Mouse (Mus musculus): Measurements from ENCODE around the gene Snx11.

DNA sequence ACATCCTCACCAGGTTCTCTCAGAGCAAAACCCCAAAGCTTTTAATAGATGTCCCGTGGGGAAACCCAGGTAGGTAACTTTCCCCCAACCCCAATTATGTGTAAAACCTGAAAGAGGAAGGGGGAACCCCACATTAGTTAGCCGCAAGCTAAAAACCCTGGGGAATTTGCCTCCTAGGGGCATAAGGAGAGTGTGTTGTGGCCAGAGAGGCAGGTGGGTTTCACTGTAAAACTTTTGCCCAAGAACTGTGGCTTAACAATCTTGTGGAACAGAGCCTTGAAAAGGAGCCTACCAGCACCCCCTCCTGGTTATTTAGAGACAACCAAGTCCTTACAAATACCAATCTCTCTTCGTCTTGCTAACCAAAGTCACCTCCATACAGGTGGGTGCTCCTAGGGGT is 2.8 kb downstream of the Snx11 start:
- no peak for TF ChIP-seq E2F4 (IDR thresholded peaks at IDR 0.05; ENCODE audit: insufficient read depth)
- TF ChIP-seq POLR2A (IDR thresholded peaks at IDR 0.05; ENCODE audit: insufficient read length, low read depth), result no peak
- TF ChIP-seq USF1 (IDR thresholded peaks at IDR 0.05; ENCODE audit: low read depth), result no peak

Measured in myocyte (in vitro differentiated cells).